Mouse (Mus musculus): ENCODE measurements around the gene Hist1h2bf.
"Not testable (repeated sequence)": the region's sequence is repeated elsewhere in the genome, so short reads cannot be mapped to it uniquely, and the experiment has no call there.

- not testable (repeated sequence) for TF ChIP-seq CTCF (IDR thresholded peaks at IDR 0.05; ENCODE audit: control insufficient read depth, insufficient read depth, insufficient read length); USF1 (IDR thresholded peaks at IDR 0.05; ENCODE audit: low read depth); MAX (IDR thresholded peaks at IDR 0.05); MYOD1 (IDR thresholded peaks at IDR 0.05; ENCODE audit: control insufficient read depth, insufficient read length, low read depth)
Observed at GRCm38 (mm10) chr13:23544787-23545120, 29.2 kb downstream of the Hist1h2bf start.
